11 mouse cellular contexts compared by ENCODE assay signal in genomic region chr6:87254756-87255155, GRCm38 (mm10).
DNase-seq lines count a peak whose midpoint lies in the region; ATAC-seq lines count a peak whose summit lies in the region.
"Had no signal": no experiment of that assay in that cellular context is flagged by ENCODE, and none has a peak within 500 bp of the region (broad histone marks: within the 10 kb centered on the region; RNA-seq: fewer than 3 reads in every experiment).

No protein-coding gene starts in this region.

- no peak for DNase-seq in embryonic facial prominence, embryonic 10.5 days (ENCODE audit: low spot score)
- no peak for DNase-seq in limb, embryonic 10.5 days (ENCODE audit: low spot score)
- DNase-seq in retina, postnatal 1 day: peak; percentile 50
- DNase-seq in left cerebral cortex, postnatal 14 days (ENCODE audit: low spot score in 2 of 2): no peak
- DNase-seq: cerebellum, adult 11-12 months had no signal

- WGBS in embryonic facial prominence, embryonic 13.5 days: 29% methylated on average over 7 of the region's 7 CpGs
- WGBS in embryonic facial prominence, embryonic 10.5 days: 30% methylated on average over 7 of the region's 7 CpGs
- WGBS in limb, embryonic 13.5 days: 30% methylated on average over 7 of the region's 7 CpGs
- WGBS in limb, embryonic 10.5 days: 34% methylated on average over 7 of the region's 7 CpGs

- no peak for ATAC-seq in embryonic facial prominence, embryonic 13.5 days (ENCODE audit: insufficient number of reproducible peaks, insufficient read depth, low FRiP score, low TSS enrichment, low read depth)
- 0 out of 2 replicates have a peak, but pooled peaks have one; percentile 20 for ATAC-seq in limb, embryonic 13.5 days (ENCODE audit: low FRiP score, low read depth)
- ATAC-seq in common myeloid progenitor, adult 5-6 weeks (replicated peaks; ENCODE audit: low read depth, poor library complexity, severe bottlenecking): peak; percentile 54
- no peak for ATAC-seq in erythroblast, adult 5-6 weeks (replicated peaks; ENCODE audit: low FRiP score, poor library complexity, severe bottlenecking)

- H3K4me1 ChIP-seq in embryonic facial prominence, embryonic 13.5 days: peaks cover 60% of the 10 kb centered on the region
- H3K4me1 ChIP-seq in embryonic facial prominence, embryonic 10.5 days: peaks cover 11% of the 10 kb centered on the region
- H3K4me1 ChIP-seq in limb, embryonic 13.5 days: peaks cover 58% of the 10 kb centered on the region
- H3K4me1 ChIP-seq in limb, embryonic 10.5 days: peaks cover 12% of the 10 kb centered on the region; the same call in 1 of the 2 replicates

- H3K4me3 ChIP-seq in embryonic facial prominence, embryonic 13.5 days: no peak overlapping the region
- H3K4me3 ChIP-seq in embryonic facial prominence, embryonic 10.5 days: no peak overlapping the region
- no peak overlapping the region for H3K4me3 ChIP-seq in limb, embryonic 13.5 days
- H3K4me3 ChIP-seq in limb, embryonic 10.5 days: no peak overlapping the region
- H3K4me3 ChIP-seq: heart, embryonic 12.5 days; midbrain, embryonic 10.5 days had no signal

- no peaks in the 10 kb centered on the region for H3K9me3 ChIP-seq in embryonic facial prominence, embryonic 13.5 days
- no peaks in the 10 kb centered on the region for H3K9me3 ChIP-seq in embryonic facial prominence, embryonic 10.5 days
- no peaks in the 10 kb centered on the region for H3K9me3 ChIP-seq in limb, embryonic 13.5 days
- H3K9me3 ChIP-seq in limb, embryonic 10.5 days (replicated peaks): no peaks in the 10 kb centered on the region
- H3K9me3 ChIP-seq: heart, embryonic 12.5 days; midbrain, embryonic 10.5 days had no signal

- H3K27ac ChIP-seq in embryonic facial prominence, embryonic 13.5 days: peak overlapping the region; percentile 60; the same call in 1 of the 2 replicates
- H3K27ac ChIP-seq in embryonic facial prominence, embryonic 10.5 days (replicated peaks): no peak overlapping the region
- H3K27ac ChIP-seq in limb, embryonic 13.5 days: no peak overlapping the region
- H3K27ac ChIP-seq in limb, embryonic 10.5 days: no peak overlapping the region
- H3K27ac ChIP-seq: midbrain, embryonic 10.5 days had no signal

- no peak overlapping the region for H3K9ac ChIP-seq in embryonic facial prominence, embryonic 13.5 days
- H3K9ac ChIP-seq in limb, embryonic 13.5 days: no peak overlapping the region
- H3K9ac ChIP-seq: heart, embryonic 12.5 days had no signal

- no peak overlapping the region for H3K4me2 ChIP-seq in embryonic facial prominence, embryonic 13.5 days
- H3K4me2 ChIP-seq in limb, embryonic 13.5 days (replicated peaks): no peak overlapping the region
- H3K4me2 ChIP-seq: heart, embryonic 12.5 days had no signal

- intact Hi-C loops in left cerebral cortex, postnatal 14 days (cut with DNase I): no loop called here

- peaks cover 29% of the 10 kb centered on the region for H3K36me3 ChIP-seq in embryonic facial prominence, embryonic 13.5 days
- H3K36me3 ChIP-seq in embryonic facial prominence, embryonic 10.5 days (replicated peaks): peaks cover 22% of the 10 kb centered on the region
- peaks cover 43% of the 10 kb centered on the region for H3K36me3 ChIP-seq in limb, embryonic 13.5 days
- H3K36me3 ChIP-seq in limb, embryonic 10.5 days: peaks cover 42% of the 10 kb centered on the region
- H3K36me3 ChIP-seq: heart, embryonic 12.5 days had no signal

- H3K27me3 ChIP-seq in embryonic facial prominence, embryonic 13.5 days: no peaks in the 10 kb centered on the region
- H3K27me3 ChIP-seq in embryonic facial prominence, embryonic 10.5 days (replicated peaks; ENCODE audit: low read depth, poor library complexity, severe bottlenecking): no peaks in the 10 kb centered on the region
- no peaks in the 10 kb centered on the region for H3K27me3 ChIP-seq in limb, embryonic 13.5 days
- H3K27me3 ChIP-seq in limb, embryonic 10.5 days (ENCODE audit: low read depth, poor library complexity, severe bottlenecking): no peaks in the 10 kb centered on the region
- H3K27me3 ChIP-seq: heart, embryonic 12.5 days had no signal

Comparison
In these comparisons a context has a peak if more than half of its experiments do, and no peak if none do; other contexts are left out.
1. ATAC-seq: peak in limb, embryonic 13.5 days (single experiment) and common myeloid progenitor, adult 5-6 weeks (single experiment); none in embryonic facial prominence, embryonic 13.5 days (single experiment) and erythroblast, adult 5-6 weeks (single experiment).